Mouse (Mus musculus): ENCODE measurements around the gene Mthfs.
"Not testable (repeated sequence)": the region's sequence is repeated elsewhere in the genome, so short reads cannot be mapped to it uniquely, and the experiment has no call there.

Gene Mthfs

DNA sequence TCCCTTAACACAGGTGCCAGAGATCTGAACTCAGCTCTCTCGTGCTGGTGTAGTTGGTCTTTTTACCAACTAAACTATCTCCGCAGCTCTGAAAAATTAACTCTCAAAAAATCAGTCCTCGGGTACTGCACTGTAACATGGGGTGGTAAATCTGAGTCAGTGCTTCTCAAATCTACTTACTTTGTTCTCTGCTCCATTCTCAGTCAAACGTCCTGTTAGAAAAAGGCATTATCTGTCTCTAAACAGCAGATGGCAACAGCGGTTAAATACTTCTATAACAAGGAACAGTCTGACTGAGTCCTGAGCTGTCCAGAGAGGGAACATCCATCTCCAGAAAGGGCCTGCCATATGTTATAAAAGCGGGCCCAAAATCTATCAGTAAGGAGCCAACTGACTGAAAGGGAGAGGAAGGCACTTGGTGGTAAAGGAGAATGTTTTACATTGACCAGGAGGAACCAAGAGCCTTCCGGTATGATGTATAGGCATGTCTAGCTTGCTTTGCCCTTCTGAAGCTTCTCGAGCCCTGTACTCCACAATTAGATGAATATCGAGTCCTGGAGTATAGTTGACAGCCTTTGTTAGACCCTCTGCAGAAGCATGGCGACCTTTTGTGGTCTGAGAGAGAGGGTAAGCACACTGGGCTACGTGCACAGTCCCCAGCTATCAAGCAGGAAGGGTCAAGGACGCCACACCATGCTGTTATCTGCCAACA lies at the start of gene Mthfs:
Gene Mthfs, plus strand, starts transcription at position 324 of the 712 bp plus-strand sequence.
- not testable (repeated sequence) for DNase-seq (ENCODE audit: low spot score)

DNA sequence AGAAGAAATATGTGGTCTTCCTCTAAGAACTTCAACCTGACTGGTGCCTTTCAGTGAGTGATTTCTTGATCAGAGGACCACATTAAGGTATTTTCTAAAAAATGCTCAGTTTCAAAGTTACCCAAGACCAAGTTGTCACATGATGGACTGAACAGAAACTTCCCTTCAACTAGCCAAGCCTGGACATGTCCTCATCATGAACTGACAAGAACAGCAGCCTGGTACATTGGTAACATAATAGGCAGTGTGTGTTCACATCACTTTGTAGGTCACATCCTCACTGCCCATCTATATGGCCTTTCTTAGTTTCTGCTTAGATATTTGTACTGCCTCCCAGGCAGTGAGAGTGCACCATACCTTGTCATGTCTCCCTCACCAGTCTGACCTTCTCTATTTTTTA lies 37.9 kb upstream of the Mthfs start:
- DNase-seq (ENCODE audit: low spot score): not testable (repeated sequence)

DNA sequence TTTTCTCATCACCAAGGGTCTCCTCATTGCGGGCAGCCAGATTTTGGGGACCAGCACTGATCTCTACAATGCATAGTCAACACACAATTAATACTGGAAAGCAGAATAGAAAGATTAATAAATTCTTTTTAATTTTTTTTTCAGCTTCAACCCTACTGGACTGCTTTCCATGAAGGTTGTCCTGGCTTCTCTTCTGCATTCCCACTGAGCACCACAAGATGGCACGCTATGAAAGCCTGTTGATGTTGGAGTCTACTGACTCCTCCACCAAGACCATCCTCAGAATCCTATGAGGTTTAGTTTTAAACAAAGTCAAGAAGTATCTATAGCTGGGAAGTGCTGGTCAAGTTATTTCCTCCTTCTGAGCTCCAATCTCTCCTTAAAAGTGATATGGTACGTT lies 31.6 kb upstream of the Mthfs start:
- peak; percentile 84 for DNase-seq (ENCODE audit: low spot score)

DNA sequence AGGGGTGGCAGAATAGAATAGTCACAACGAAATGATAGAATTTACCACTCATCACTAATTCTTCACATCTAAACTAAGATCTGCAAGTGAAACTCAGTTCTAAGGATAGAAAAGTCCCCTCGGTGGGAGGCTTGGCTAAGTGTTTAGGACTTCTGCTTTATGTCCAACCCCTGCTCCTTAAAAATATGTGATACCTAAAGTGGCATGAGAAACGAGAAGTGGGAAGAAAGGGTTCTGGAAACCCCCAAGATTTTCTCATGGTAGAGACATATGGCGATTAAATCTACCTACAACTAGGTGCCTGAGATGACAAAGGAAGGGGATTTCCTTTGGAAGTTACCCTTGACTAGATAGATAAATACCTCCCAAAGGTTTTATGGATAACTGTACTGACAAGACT lies 31.0 kb upstream of the Mthfs start:
- not testable (repeated sequence) for DNase-seq (ENCODE audit: low spot score)

DNA sequence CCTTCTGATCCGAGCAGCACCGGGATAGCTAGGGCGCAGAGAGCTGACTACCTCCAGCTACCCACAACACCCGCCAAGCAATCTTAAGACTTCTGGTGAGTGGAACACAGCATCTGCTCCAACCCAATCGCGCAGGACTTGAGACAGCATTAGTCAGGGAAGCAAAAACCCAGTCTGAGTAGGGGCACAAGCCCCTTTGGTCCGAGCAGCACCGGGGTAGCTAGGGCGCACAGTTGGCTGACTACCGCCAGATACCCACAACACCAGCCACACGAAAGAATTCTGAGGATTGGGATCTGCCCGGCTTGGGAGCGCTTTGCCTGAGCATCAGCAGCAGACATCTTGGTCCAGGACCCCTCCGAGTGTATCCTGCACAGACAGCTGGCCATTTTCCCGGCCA lies 23.5 kb upstream of the Mthfs start:
- DNase-seq (ENCODE audit: low spot score): not testable (repeated sequence)

DNA sequence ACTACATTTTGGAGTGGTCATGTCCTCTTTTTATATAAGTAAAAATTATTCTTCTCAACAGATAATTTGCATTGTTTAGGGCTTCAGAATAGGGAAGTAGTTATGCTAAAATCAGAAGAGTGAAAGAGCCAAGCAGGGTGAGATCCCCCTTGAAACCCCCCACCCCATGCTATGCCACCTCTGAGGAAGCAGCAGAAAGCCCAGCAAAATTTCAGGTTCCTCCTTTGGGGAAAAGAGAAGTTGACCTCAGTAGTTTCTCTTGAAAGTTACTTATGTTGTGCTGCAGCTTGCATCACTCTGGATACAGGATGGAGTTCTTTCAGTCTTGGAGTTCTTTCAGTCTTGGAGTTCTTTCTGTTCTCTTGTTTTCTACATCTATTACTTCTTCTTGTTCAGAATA lies 15.0 kb upstream of the Mthfs start:
- not testable (repeated sequence) for DNase-seq (ENCODE audit: low spot score)

DNA sequence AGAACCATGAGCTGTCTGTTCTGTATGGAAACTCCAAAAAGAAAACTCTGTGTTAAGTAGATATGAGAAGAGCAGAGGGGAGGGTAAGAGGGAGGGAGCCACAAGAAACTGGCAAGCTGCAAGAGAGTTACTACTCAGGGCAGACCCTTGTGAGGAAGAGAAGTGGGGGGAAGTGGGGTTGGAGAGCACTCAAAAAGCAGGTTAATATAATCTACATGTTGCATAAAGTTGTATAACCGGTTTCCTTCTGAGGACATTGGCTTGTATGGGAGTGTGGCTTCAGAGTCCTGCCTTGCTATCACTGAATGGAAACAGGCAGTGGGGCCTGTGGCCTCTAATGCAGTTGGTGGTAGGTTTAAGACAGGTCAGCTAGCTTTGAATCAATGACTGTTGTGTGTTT lies 13.0 kb upstream of the Mthfs start:
- DNase-seq (ENCODE audit: low spot score): peak; percentile 85

- not testable (repeated sequence) for DNase-seq (ENCODE audit: low spot score)
These were observed 12.1 kb upstream of the Mthfs start for GRCm38 (mm10) chr9:89198349-89198748.

DNA sequence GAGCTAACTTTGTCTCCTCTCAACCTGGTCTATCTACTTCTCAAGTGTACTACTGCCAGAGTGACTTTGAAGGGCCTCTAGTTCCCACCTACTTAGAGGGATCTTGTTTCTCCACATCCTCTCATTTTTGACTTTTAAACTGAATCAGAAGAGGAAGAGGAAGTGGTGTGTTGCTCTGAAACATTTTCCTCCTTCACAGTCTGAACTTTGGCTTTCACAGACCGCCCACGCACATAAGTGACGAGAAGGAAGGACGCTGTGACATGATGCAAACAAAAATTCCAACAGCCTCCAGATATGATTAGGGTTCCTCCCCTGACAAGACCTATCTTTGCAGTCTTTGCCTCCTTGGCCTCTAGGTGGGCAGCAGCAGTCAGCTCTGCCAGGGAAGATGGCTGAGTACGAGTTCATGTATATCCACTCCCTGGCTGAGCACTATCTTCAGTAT lies 11.5 kb upstream of the Mthfs start, which contains the start of the genes Bcl2a1b and Gm29094:
Gene Bcl2a1b, plus strand, starts transcription at position 241 of the 448 bp plus-strand sequence.
Gene Gm29094, plus strand, starts transcription at position 411 of the 448 bp plus-strand sequence.
- DNase-seq (ENCODE audit: low spot score): peak; percentile 71

GRCm38 (mm10) chr9:89202256-89202655 lies 8.2 kb upstream of the Mthfs start:
- not testable (repeated sequence) for DNase-seq (ENCODE audit: low spot score)

DNA sequence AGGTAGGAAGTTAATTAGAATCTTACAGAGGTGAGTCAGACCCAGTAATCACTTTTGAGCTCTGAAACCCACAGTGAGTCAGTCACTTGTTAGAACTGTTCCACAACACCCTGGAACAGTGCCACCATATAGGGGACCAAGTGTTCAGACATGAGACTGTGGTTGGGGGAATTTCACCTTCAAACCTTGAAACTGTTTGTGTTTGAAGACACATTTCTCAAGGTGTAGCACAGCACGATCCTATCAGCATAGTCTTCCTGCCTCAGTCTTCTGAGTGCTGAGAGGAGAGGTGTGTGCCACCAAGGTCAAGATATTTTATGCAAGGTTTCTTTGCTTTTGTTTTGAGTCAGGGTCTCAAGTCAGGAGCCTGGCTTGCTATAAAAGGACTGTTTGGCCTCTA lies 1.5 kb upstream of the Mthfs start:
- not testable (repeated sequence) for DNase-seq (ENCODE audit: low spot score)

GRCm38 (mm10) chr9:89211065-89211858 lies 786 bp downstream of the Mthfs start:
- peak; percentile 88 for DNase-seq (ENCODE audit: low spot score)

GRCm38 (mm10) chr9:89212428-89212827 lies 2.0 kb downstream of the Mthfs start:
- DNase-seq (ENCODE audit: low spot score): peak; percentile 68

DNA sequence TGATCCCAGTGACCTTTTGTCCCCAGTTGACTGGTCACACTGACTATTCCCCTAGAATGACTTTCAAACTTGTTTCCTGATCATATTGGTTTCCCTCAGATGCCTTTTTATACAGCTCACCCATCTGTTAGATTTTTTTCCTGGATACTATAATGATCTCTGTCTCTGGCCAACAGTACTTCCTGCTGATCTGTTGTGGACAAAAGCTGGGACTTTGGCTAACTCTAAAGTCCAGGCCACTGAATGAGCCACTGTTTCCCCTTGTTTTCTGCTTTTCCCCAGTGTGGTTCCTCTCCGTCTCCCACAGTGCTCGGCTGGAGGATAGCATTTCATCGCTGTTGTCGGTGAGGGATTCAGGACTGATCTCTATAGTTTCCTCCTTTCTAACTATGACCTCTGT lies 7.7 kb downstream of the Mthfs start:
- DNase-seq (ENCODE audit: low spot score): not testable (repeated sequence)

DNA sequence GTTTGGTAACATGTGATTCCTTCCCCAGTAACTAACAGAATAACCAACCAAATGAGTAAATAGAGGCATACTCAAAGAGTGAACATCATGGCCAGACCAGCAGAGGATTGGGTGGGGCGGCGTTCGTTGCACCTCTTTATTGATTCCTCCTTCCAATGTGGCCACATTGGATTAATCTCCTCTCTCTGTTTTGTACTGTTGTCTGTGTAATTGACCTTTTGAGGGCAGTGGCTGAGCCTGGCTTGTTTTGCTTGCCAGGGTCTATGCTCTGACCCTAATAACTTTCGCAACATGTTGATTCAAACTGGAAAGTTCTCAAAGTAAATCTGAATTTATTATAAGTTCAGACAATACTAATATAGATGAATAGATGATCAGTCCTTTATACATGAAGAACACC lies 9.2 kb downstream of the Mthfs start:
- not testable (repeated sequence) for DNase-seq (ENCODE audit: low spot score)

DNA sequence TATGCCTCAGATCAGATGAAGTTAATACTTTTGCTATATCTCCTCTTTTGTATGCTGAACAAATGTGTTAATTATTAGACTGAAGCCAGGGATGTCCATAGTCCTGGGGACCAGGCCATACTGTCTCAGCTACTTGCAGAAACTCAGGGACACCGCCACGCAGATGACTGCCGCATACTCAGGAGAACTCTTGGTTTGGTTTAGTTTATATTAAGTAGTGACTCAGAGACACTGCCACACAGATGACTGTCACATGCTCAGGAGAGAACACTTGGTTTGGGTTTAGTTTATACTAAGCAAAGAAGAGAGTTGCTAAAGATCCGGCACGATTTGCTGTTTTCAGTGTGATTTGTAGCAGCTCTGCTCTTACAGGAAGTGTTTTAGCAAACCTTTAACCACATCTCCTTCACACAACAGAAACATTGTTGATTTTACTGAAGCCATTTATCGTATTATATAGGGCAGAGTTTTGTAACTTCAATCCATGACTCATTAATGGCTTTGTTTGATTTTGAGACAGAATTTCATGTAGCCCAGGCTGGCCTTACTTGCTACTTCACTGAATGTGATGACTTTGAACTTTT lies 10.3 kb downstream of the Mthfs start:
- not testable (repeated sequence) for DNase-seq (ENCODE audit: low spot score)

DNA sequence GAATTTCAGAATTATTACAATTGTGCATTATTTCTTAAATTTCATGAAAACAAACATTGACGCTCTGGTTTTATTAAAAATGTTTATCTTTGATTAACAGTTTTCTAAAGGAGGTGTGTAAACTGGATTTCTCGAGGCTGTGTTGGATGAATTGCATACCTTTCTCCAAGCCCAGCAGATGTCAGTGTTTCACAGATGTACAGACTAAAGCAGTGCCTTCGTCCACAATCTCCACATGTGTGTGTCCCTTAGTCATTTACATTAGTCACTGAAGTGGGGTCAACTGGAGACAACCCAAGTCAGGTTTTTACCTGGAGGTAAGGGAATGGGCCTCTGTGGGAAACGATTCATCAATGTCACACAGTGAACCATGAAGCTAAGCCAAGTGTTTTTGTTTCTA lies 15.6 kb downstream of the Mthfs start:
- no peak for DNase-seq (ENCODE audit: low spot score)

DNA sequence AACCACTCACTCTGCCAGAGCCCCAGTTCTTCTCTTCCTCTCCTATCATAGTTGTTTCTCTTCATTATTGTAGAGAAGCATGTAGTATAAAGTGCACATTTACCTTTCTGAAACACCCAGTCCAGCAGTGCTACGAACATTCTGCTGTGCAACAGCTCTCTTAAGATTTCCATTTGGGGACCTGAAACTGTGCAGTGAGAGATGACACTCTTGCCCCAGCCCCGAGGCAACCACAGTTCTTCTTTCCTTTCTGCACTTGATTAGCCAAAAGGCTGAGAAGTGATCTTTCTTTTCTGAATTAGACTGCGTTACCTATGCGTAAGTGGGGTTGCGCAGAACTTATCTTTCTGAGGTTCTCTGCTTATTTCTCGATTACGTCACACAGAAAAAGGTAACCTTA lies 17.6 kb downstream of the Mthfs start:
- DNase-seq (ENCODE audit: low spot score): no peak

GRCm38 (mm10) chr9:89230897-89231497 lies 20.5 kb downstream of the Mthfs start:
- not testable (repeated sequence) for DNase-seq (ENCODE audit: low spot score)

GRCm38 (mm10) chr9:89237131-89237530 lies 26.7 kb downstream of the Mthfs start:
- DNase-seq (ENCODE audit: low spot score): not testable (repeated sequence)

DNA sequence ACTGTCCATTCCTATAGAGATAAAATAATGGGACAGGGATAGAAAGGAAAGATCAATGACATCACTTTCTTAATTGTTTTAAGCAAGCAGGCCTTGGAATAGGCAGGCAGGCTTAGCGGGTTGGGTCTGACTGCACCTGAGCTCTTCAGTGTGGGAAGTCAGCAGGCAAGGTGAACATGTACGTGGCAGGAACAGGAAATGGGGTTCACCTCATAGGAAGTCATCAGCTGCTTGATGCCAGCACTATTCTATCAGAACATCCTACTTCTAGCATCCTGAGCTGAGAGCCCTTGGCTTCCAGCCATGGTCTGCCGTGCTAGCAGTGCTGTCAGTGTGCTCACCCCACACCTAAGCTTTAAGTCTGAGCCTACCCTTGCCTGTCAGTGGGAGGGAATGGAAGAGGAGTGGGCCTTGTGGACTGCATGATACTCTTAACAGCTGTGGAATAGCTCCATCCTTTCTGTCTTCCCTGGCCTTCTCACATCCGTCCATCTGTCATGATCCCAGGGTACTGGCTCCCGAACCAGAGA lies 28.6 kb downstream of the Mthfs start:
- not testable (repeated sequence) for DNase-seq (ENCODE audit: low spot score)

GRCm38 (mm10) chr9:89240516-89241019 lies 30.1 kb downstream of the Mthfs start:
- DNase-seq (ENCODE audit: low spot score): not testable (repeated sequence)

Measured in lung, postnatal 25 days (tissue).